Mouse (Mus musculus) spleen, embryonic (tissue): ENCODE data around the gene Ncf4.

Source experiments
- CTCF ChIA-PET: fragments of 350-600 bp; sonication (Branson Sonifier 250); formaldehyde crosslinking; loops from one replicate; lab custom pipeline; 2022; lab: Charles Lee

Gene Ncf4

DNA sequence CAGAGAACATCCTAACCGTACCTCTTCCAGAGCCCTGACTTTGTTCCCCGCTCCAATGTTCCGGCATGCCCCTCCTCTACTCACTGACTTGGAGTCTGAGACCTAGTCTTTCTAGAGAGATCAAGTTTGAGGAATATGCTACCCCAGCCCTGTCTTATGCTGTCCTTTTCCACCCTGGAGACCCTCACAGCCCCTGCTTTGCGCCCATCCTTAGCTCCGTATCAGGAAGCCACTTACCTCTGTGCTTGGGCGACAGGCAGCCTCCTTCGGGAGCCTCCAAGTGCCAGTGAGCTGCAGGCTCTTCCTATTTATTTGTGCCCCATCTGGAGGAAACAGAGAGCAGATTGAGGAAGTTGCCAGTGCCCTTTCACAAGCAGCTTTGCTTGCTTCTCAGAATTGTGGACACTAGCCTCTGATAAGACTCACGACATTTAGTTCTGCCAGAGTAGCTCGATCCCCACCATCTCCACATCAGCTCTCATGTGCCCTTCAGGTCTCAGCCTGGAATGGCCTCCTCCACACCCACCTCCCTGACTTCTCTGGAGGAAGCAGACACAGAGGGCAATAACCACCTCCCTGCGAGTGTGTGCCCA, 60.8 kb downstream of the Ncf4 start, which contains the start of gene Csf2rb2:
TSS of gene Csf2rb2 (minus strand) at position 381 of the 593 bp plus-strand sequence.
- CTCF ChIA-PET = interaction anchor here (0.8 kb wide), 1 partner anchor 30 kb away, joined by 17 read pairs; no protein-coding TSS in a partner anchor

DNA sequence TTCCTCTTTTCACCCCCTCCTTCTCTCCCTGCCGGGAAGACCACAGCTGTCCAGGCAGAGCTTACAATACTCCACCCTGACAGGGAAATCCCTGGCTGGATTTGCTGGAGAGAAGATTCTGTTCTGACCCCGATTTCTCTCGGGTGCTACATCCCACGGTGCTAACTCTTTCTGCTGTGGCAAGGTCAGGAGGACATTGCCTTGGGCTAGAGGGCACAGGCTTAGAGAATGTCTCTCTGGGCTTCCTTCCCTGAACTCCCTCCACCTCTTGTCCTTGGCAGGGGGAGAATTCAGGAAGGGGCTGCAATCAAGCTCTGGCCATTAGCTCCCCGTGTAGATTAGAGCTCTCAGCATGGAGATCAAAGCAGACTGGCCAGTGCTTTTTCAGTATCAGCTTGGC, 65.3 kb downstream of the Ncf4 start:
- CTCF ChIA-PET = interaction anchor here (1.1 kb wide), 1 partner anchor 22 kb away, joined by 3 read pairs; no protein-coding TSS in a partner anchor

DNA sequence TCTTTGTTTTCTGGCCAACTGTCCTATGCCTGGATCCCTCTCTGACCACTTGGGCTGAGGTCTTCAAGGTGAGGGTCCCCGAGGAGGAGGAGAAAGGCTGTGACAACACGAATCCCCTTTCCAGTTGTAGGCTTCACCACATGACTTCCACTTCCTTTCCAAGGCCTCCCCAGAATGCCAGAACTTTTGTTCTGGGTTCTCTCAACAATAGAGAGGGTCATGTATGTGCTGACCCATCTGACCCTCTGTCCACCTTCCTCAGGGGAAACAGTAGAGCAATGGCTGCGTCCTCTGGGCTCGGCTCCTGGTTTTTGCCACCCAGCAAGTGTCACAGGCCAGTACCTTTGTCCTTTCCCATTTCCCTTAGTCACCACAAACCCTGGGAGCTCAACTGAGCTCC, 66.4 kb downstream of the Ncf4 start:
- CTCF ChIA-PET = no interaction called here
